ENCODE assay signal across 8 mouse cellular contexts in genomic region chr2:92055101-92055813, GRCm38 (mm10). TPM values are rescaled to one million over a fixed set of nuclear protein-coding genes. Genes with fewer than 3 reads are reported as not detected.
A peak's percentile ranks its signal among the peaks of the same experiment; 100 is the strongest.
DNase-seq lines count a peak whose midpoint lies in the region; ATAC-seq lines count a peak whose summit lies in the region.

No protein-coding gene starts in this region.

- no peaks in the 10 kb centered on the region for H3K36me3 ChIP-seq in intestine, embryonic 16.5 days (ENCODE audit: control insufficient read depth, insufficient read depth, low read length)
- H3K36me3 ChIP-seq in midbrain, embryonic 10.5 days, result no peaks in the 10 kb centered on the region

- peaks cover 21% of the 10 kb centered on the region for H3K4me1 ChIP-seq in intestine, embryonic 16.5 days (ENCODE audit: control insufficient read depth, insufficient read depth, low read length)
- peaks cover 35% of the 10 kb centered on the region for H3K4me1 ChIP-seq in midbrain, embryonic 10.5 days

- H3K9me3 ChIP-seq in intestine, embryonic 16.5 days (ENCODE audit: control insufficient read depth, low read length), result no peaks in the 10 kb centered on the region
- H3K9me3 ChIP-seq in midbrain, embryonic 10.5 days (replicated peaks), result no peaks in the 10 kb centered on the region

- intact Hi-C loops in left cerebral cortex, postnatal 36 days (cut with DNase I), result loop anchor here (5.0 to 10.0 kb wide), 3 partner anchors 113 to 380 kb away; partner anchors contain the start of genes Chrm4 and Cry2

- H3K4me3 ChIP-seq in intestine, embryonic 16.5 days (ENCODE audit: low read length), result peak overlapping the region; percentile 46
- H3K4me3 ChIP-seq in midbrain, embryonic 10.5 days, result peak overlapping the region; percentile 45

- 3% methylated on average over 38 of the region's 38 CpGs for WGBS in intestine, embryonic 16.5 days
- WGBS in midbrain, embryonic 10.5 days, result 4% methylated on average over 38 of the region's 38 CpGs

- H3K27me3 ChIP-seq in intestine, embryonic 16.5 days (replicated peaks; ENCODE audit: control insufficient read depth, insufficient read depth, low read length), result peaks cover 15% of the 10 kb centered on the region
- H3K27me3 ChIP-seq in midbrain, embryonic 10.5 days (ENCODE audit: low read depth, poor library complexity, severe bottlenecking), result peaks cover 91% of the 10 kb centered on the region

- H3K27ac ChIP-seq in intestine, embryonic 16.5 days (ENCODE audit: low read length), result peak overlapping the region; percentile 91
- H3K27ac ChIP-seq in midbrain, embryonic 10.5 days (replicated peaks), result peak overlapping the region; percentile 76

- peak overlapping the region; percentile 73 for H3K9ac ChIP-seq in intestine, embryonic 16.5 days (ENCODE audit: low read depth, low read length)

- H3K4me2 ChIP-seq in intestine, embryonic 16.5 days (ENCODE audit: low read depth, low read length), result peak overlapping the region; percentile 80

- peak; percentile 92 to 93 for DNase-seq in adrenal gland, adult 18-20 months (ENCODE audit: low spot score in 2 of 2)
- DNase-seq in embryo, embryonic 10.5 days (ENCODE audit: low spot score), result peak; percentile 94
- DNase-seq in gastrocnemius, postnatal 4 days (ENCODE audit: low spot score in 2 of 2), result peak; percentile 89 to 95
- peak; percentile 88 to 90 for DNase-seq in left cerebral cortex, postnatal 36 days (ENCODE audit: low spot score in 2 of 2)
- DNase-seq in midbrain, embryonic 10.5 days (ENCODE audit: low spot score), result peak; percentile 90
- peak; percentile 83 for DNase-seq in right cerebral cortex, postnatal 4 days
- DNase-seq in yolk sac, embryonic 10.5 days (ENCODE audit: low spot score), result peak; percentile 90

- peak; percentile 76 for ATAC-seq in intestine, embryonic 16.5 days

RNA-seq across cellular contexts. Expression of gene Creb3l1, which starts 31.0 kb away (rescaled TPM):
- 10 to 100 TPM; 10.5 to 36.6 TPM for total RNA-seq in adrenal gland, adult 18-20 months (2021)
- total RNA-seq in gastrocnemius, postnatal 4 days (2021), result 10 to 100 TPM; 44.8 to 59.4 TPM
- polyA plus RNA-seq in intestine, embryonic 16.5 days (2015; fragmentation: Nextera tagmentation; extraction: Ambion mirVana), result 16.6 and 17.6 TPM in 2 replicates
- 1 to 10 TPM; 2.6 to 2.8 TPM for total RNA-seq in left cerebral cortex, postnatal 36 days (2021)
- 0.96 and 1.6 TPM in 2 replicates for polyA plus RNA-seq in midbrain, embryonic 10.5 days (2016; fragmentation: Nextera tagmentation; extraction: Ambion mirVana)

RNA-seq across cellular contexts. Expression of gene Phf21a, which starts 37.7 kb away (rescaled TPM):
- total RNA-seq in adrenal gland, adult 18-20 months (2021), result 10 to 100 TPM; 57.4 to 60.1 TPM
- total RNA-seq in gastrocnemius, postnatal 4 days (2021), result 10 to 100 TPM; 56.5 to 56.8 TPM
- 14.9 and 17.9 TPM in 2 replicates for polyA plus RNA-seq in intestine, embryonic 16.5 days (2015; fragmentation: Nextera tagmentation; extraction: Ambion mirVana)
- total RNA-seq in left cerebral cortex, postnatal 36 days (2021), result 100 to 1,000 TPM in 1 of 2 experiments, 10 to 100 TPM in 1; 97.1 to 126 TPM
- 36.7 and 41.3 TPM in 2 replicates for polyA plus RNA-seq in midbrain, embryonic 10.5 days (2016; fragmentation: Nextera tagmentation; extraction: Ambion mirVana)

Comparison
In these comparisons a context has a peak if more than half of its experiments do, and no peak if none do; other contexts are left out.
1. Peak in every context shown above with its lines: DNase-seq, ATAC-seq, H3K4me3 ChIP-seq and H3K27ac ChIP-seq.